Mouse (Mus musculus) A20 (cell line): Measurements from ENCODE around the gene Pah.

Experiments
- DNase-seq: peaks from one replicate; pipeline ENCODE4 v3.0.0-alpha.2; 2011; ENCODE audit warnings: low read depth, low spot score

Gene Pah

DNA sequence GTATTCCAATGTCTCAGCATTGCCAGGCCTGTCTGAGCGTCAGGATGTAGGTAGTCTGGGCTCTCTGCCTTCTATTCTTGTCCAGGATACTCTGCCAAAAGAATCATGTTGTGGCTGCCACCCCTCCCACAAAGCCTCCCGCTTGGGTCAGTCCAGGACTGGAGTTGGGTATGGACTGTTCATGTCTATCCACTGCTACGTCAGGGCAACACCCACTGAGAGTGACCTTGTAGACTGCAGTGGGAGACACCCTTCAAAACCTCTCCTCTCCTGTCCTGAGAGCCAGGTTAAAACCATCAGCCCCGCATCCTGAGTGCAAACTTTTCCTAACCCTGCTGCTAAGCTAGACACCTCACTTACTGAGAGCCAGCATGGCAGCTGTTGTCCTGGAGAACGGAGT is at the start of gene Pah:
Gene Pah (plus strand): TSS at position 150 of the 400 bp plus-strand sequence.
- no peak for DNase-seq

DNA sequence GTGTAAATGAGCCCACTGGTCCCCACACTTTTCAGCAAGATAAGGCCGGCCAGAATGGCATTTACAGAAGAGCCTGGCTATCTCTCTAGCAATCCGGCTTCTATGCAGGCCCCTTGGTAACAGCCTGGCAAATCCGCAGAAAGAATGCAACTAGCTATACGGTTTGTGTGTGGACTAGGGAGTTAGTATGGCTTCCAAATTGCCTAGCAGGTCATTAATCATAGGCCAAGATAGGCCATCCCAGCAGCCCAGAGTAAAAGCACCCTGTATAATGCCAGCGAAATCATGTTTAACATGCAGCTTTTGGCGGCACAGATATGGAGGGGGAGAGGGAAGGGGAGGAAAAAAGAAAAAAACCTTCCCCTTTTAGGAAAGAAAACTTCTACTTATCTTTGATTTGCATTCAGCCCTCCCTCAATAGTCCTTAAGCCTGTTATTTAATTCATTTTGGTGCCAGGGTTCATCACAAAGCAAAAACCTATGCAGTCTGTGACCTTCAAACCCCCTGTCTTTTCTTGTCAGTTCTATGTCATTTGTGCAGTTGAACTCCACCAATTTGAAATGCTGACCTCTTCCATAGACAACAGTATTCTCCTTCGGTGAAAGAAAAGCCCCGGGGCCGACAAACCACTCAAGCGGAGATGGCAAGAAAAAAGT is 48.0 kb upstream of the Pah start:
- DNase-seq, result no peak

DNA sequence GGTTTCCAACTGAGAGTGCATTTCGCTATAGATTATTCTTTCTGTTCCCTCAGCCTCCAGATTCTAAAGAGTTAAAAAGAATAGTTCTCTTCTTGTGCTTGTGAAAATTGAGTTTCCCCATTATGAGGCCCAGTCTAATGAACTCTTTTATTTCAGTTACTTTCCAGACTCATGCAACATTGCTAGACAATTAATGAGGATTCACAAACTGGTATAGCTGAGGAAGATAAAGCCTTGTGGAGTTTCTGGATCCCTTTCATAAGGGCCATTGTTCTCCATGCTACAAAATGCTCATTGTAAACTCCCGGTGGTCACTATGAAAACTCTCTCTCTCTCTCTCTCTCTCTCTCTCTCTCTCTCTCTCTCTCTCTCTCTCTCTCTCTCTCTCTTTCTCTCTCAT is 46.6 kb upstream of the Pah start:
- DNase-seq, result no peak

DNA sequence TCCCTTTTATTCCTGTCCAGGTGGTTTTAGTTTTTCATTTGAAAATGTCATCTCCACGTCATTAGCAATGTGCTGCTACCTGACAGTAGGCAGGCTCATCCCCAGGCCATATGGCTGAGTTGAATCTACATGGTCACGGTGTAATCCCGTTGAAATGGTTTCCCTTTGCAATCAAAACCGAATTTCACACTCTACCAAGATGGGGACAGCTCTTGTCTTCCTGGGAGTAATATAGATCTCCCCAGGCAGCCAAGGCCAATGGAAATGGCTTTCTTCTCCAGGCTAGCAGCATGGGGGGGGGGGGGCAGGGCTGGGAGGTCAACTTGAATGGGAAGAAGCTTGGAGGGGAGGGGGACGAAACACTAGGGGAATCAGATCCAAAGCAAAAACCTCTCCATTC is 43.7 kb upstream of the Pah start:
- no peak for DNase-seq

DNA sequence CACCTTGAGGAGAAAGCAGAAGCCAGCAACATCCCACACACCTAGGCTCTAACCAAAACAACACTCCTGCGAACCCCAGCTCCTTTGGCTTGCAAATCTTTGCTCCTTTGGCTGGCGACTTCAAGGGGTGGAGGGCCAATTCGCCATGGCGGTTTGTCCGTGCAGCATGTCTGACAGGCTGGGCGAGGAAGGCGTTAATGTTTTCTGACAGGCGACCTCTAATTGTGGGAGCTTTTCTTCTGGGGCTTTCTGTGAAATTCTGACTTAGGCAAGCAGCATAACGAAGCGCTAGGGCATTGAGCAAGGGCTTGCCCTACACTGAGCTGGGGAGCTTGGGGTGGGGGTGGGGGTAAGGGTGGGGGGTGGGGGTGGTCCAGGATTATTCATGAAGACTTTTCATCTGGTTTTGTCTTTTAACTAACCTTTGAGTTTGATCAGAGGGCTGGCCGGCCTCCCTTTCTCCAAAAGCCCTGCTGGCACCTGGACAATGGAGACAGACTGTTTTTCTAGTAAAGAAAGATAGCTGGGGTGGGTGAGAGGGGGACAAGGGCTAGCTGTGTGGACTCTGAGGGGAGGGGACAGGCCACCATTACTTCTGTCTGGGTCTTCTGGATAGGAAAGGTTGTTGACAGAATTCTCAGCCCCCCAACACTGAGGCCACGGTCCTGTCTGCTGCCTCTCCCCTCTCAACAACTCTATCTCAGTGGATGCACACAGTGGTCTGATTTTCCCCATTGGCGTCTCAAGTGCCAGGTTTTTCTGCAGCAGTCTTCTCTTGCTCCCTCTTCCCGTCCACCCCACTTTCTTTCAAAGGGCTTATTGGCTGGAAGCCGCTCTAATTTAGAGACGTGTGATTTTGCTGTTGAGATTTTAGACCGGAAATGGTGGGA is 36.5 kb upstream of the Pah start:
- DNase-seq, result no peak

DNA sequence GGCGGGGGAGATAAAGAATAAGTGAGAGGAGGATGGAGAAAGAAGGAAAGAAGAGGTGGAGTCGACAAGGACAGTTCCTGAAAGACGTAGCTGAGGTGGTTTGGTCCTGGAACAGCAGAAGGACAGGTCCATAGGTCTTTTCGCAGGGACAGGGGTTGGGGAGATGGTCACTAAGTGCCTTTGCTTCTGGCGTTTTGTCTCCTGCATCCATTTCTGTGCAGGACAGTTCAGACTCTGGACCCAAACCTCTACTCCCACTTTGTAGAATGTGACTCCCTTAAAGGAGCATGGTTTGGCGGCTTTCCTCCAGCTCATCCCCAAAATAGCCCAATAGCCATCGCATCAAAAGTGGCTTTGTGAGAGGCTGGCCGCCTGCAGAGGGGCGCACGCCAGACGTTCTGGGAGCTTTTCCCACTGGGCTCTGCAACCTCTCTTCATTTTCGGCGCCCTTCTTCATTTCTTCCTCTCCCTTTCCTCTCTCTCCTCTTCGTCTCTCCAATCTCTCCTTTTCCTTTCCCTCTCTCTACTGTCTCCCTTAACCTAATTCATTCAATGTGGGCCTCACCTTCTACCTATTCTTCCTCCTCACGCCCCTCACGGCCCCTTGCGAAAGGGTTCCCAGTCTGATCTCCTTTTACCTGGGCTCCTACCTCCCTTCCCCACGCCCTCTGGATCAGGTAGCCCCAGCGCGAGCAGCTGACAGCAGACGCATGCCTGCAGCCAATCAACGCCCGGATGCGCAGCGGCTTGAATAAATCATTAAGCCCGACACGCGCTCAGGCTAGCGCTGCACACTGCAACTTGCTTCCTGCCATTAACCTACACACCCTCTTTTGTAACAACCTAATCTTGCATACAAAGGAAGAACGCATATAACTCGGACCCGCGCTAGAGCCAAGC is 35.6 kb upstream of the Pah start:
- no peak for DNase-seq

DNA sequence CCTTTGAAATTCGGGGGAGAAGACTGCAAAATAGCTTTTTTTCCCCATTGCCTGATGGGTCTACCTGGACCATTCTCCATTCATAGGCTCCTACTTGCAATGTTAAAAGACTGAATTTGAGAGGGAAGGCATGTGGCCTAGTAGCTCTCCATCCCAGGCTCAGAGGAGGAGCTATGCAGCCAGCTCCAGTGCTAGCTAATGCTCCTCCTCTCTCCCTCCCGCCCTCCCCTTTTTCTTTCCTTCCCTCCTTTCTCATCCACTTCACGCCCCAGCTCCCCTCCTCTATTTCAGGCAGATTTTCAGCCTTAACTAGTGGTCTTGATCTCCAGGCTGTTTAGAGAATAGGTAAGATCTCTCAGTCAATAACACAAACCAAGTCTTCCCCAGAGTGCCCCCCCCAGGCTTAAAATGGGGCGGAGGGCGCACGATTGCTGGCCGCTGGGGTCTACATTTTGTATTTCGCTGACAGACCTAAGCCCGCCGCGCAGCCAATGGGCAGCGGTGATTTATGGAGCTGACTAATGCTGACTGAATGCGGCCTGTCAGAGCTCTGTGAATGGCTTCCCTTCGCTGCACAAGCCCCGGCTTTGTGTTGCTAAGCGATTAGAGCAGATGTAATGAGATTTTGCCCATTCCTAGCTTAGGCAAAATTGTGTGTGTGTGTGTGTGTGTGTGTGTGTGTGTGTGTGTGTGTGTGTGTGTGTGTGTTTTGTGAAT is 33.0 kb upstream of the Pah start:
- DNase-seq, result no peak

DNA sequence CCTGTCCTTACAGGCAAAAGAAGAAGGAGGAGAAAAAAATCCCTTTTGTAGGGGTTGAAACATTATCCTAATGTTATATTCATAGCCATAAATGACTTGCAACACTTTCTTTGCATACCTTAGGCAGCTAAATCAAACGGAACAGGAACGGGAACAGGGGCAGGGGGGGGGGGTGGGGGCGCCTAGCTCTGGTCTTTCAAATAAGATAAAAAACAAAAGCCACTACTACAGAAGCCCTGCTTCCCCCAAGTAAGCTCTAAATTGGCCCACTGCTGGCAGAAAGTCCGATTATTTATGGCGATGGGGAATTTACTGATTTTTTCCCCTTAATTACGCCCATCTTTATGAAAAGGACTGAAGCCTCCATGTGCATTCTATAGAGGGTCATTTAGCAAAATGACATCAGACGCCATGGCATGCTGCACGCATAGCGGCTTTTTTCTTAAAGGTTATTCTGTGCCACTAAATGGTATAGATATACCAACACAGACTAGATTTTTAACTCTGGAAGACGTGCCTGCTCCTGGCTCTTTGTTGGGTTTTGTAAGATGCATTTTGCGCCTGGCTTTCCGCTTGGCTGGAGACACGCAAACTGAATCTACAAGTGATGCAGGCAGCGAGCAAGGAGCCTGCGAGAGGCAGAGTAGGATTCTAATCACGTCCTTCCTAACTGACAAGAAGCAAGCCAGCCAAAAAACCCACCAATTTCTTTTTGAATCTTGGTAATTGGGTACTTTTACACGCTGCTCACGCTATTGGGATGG is 32.2 kb upstream of the Pah start:
- no peak for DNase-seq

DNA sequence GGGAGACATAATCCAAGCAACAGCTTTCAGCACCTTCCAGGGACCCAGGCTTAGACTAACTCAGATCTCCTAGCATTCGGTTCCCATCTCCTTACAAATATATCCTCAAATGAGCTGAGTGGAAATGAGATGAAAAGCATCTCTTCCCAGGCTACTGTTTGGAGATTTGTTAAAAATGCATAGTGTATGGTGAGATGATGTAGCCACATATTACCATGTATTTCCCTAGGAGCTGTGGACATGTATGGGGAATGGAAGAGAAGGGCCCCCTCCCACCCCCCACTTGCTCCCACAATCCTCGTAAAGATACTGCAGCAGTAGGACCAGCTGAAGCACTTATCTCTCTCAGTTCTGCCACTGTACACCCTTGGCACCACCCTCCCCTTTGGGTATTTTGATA is 31.3 kb upstream of the Pah start:
- DNase-seq, result no peak

DNA sequence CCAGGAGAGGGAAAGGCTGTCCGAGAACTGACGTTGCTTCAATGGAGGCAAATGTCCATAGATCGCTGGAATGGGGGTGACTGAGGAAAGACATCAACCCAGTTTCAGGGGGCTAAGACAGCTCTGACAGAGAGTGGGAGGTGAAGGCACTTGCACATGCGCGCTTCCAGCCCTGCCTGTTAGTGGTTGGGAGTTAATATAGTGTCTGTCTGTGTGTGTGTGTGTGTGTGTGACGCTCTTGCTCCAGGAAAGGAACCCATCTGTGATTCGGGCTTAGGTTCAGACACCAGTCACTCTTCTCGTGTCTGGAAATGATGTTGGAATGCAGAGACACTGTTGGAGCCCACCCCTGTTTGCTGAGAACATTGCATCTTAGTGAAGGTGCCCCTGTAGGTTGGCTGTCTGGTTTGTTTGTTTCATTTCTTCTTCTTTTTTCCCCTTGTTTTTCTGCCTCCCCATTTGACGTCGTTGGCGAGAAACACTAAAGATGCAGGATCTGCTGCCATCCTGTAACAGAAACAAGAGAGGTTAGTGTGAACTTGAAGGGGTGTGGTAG is 30.0 kb upstream of the Pah start:
- no peak for DNase-seq

DNA sequence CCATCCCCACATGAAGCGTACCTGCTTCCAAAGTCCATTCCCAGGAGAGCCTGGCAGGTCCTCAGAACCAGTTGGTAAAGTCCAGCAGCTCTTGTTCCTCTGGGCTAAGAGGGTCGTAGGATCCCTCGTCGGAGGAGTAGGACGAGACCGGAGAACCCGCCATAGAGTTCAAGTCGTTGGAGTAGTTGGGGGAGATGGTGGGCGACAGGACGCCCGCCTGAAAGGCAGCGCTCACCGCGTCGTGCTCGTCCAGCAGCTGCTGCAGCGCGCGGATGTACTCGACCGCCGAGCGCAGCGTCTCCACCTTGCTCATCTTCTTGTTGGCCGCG is 29.3 kb upstream of the Pah start:
- no peak for DNase-seq

DNA sequence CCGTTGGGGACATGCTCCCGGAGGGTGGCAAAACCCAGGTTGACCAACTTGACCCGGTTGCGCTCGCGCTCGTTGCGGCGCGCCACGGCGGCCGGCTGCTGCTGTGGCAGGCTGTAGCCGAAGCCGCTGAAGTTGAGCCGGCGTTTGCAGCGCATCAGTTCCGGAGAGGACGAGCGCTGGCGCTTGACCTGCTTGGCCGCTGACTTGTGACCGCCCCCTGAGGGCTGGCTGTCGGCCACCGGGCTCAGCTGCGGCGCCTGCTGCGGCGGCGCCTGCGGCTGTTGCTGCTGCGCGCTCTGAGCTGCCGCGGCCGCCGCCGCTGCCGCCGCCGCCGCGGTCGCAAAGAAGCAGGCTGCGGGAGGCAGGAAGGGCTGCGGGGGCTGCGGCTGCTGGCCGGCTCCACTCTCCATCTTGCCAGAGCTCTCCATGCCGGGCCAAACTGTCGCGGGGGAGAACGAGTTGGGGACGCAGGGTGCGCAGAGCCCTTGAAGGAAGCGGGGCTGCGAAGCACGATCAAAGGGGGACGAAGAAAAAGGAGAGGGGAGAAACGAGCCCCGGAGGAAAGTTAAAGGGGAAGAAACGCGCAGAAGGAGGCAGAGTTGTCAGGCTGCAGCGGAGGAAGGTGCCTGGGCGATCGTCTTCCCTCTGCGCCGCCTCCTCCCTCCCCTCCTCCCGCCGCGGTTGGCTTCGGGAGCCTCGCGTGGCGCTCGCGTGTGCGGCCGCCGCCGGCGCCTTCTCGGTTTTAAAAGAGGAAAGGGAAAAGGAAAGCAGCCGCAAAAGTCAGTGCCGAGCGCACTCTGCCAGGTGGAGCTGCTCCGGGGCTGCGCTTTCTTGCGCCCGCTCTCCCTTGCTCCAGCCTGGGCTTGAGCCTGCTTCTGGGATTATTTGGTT is 28.7 kb upstream of the Pah start:
- DNase-seq, result no peak

DNA sequence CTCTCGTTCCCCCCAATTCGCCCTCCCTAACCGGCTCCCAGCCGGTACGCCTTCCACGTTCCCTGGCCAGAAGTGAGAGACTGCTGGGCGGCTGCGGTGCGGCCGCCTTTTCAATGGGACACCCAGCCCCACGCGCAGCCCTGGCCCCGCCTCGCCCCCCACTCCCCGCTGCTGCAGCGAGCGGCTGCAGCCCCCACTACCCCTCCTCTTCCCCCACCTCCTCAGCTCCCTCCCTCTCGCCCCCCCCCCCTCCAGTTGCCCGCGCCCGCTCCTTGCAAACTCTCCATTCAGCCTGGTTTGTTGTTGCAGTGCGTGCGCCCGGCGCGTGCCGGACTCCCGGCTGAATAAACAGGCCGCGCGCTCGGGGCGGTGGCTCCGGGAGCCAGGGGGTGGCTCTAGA is 28.0 kb upstream of the Pah start, which contains the start of gene Ascl1:
Gene Ascl1 (minus strand): TSS at position 85 of the 400 bp plus-strand sequence.
- no peak for DNase-seq

DNA sequence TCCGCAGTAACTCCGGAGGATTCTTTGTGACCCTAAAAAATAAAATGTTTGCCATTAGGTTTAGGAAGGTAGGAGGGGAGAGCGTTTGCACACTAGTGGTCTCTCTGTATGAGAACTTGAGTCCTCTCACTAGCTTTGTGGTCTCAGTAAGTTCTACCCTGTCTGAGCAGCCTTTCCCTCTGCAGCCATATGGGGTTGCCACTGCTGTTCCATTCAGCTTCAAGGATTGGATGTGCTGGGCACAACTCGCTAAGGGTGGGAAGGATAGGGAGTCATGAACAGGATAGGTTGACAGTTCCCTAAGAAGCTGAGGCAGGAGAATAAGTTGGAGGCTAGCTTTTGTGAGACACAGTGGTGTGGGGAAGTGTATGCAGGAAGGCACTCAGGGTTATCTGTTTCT is 27.4 kb upstream of the Pah start:
- no peak for DNase-seq

DNA sequence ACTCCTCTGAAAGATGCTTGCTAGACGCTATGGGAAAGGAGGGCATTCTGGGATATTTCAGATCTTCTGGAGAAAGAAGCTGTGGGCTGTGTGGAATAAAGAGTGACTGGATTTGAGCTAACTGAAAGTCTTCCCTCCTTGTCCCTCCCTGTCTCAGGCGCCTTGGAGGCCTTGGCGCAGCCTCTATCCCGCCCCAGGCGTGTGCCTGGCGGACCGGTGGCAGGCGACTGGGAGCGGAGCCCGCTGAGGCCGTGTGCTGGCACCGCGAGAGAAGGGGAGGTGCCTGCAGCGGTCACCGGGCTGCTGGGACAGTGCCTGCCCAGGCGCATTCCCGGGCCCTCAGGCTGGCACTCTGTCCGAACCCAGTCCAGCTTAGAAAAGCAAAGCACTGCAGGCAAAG is 27.0 kb upstream of the Pah start:
- no peak for DNase-seq

DNA sequence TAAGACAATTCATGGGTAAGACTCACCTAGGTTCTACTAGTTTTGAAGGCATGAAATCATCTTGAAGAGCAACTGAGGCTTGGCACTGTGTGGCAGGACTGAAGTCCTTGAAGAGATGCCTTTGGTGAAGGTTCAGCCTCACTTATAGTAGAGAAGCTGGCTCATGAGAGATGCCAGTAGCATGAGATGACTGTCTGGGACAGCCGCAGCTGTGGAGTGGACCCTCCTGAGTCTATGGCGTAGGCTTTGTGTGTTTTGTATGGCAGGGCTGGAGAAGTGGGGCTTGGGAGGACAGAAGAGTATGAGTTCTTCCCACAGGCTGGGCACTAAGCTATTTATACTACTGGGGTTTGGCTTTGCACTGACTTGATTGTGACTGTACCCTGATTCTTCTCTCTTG is 24.5 kb upstream of the Pah start:
- DNase-seq, result no peak

DNA sequence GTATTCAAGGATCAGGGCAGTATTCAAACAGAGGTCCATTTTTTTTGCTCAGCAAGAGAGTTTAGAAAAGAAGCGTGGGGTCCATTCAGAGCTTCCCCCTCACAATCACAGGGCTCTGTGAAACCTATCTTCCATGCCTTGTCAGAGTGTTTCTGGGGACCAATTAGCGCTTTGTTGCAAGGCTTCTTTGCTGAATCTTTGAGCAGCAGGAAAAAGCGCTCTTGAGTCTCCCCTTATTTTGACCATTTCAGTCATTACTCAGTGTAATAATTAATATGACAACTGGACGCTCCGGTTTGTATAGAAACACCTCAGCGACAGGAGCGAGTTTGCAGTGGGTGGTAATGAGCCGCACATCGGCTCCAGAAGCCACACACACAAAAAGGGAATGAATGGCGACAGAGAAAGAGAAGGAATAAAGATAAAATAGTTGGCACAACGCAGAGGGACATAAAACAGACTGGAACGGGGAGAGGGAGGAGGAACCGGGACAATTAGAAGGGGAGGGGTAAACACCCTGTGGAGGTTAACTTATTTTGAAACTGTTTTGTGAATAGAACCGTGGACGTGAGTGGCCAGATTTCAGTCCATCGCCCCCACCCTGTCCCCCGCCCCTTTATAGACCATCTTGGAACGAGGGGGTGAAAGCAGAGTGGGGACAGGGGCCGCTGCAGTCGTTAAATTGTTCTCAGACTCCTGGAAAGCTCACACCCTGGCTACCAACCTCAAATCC is 20.5 kb upstream of the Pah start:
- DNase-seq, result no peak

DNA sequence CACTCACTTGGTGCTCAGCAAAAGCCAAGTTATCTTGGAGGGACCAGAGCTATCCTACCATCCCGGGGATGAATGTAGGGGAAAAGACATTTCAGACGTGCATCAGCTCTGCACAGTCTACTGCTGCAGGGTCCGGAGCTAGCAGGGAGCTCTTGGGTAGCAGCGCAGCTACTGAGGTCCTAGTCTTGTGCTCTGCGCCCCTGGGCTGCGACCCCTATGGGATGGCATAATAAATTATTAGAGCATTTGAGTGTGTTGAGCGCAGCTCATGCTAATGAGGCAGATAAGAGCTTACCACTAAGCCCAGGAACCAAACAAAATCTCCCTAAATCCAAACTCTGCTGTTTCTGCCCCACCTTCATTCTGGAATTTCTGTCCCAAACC is 19.9 kb upstream of the Pah start:
- no peak for DNase-seq

DNA sequence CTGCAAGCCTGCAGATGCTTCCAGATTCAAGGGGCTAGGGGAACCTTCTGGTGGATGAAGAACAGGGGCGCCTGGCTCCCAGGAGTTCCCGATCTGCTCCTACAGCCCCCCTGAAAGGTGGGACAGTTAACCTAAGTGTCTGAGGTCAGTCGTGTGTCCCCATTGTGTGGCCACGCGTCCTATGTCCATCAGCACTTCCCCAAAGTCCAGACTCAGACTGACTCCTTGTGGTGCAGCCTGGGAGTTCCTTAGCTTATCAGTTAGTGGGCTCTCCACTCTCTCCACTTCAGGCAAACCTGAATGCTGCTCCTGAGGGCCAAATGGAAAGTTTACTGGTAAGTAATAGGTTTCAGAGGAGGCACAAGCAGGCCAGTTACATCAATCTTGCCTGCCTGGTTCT is 19.3 kb upstream of the Pah start:
- no peak for DNase-seq
